Mouse (Mus musculus): ENCODE data around the gene Gstp1. TPM values are rescaled to one million over a fixed set of nuclear protein-coding genes. Genes with fewer than 3 reads are reported as not detected.
A peak's percentile ranks its signal among the peaks of the same experiment; 100 is the strongest.

Gene Gstp1
- polyA plus RNA-seq, 1 experiment from 2014 or later: 973 TPM

DNA sequence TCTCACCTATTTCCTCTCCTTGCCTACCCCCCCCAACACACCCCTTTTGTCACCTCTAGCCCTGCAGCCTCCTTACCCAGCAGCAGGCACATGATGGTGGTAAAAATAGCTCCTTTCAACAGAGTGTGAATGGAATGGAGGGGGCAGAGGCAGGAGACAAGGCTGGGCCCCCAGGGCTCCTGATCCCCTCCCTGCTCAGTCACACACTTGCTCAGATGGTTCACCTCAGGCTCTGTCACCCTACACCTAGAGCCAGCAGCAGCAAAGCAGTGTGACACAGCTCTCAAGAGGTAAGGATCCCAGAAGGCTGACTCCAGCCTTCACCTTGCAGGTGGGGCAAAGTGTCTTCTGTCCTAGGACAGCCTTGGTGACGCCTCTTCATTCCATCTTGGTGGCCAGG, 34.7 kb downstream of the Gstp1 start, which contains the start of gene Doc2g:
Doc2g (plus strand) TSS at position 202 of the 400 bp plus-strand sequence.
- H3K4me3 ChIP-seq (replicated peaks): no peak within 1 kb of the TSS
- H3K9me3 ChIP-seq: no peaks in the 10 kb centered on the region
- H3K9ac ChIP-seq: no peak within 1 kb of the TSS
- no peak for ATAC-seq
- H3K27me3 ChIP-seq (replicated peaks): no peaks in the 10 kb centered on the region
- 73% methylated on average over 1 of the region's 1 CpGs for WGBS
- peaks cover 12% of the 10 kb centered on the region for H3K36me3 ChIP-seq
- H3K27ac ChIP-seq: no peak within 1 kb of the TSS
- peaks cover 26% of the 10 kb centered on the region for H3K4me1 ChIP-seq (replicated peaks)
- no peak within 1 kb of the TSS for H3K4me2 ChIP-seq (replicated peaks)

DNA sequence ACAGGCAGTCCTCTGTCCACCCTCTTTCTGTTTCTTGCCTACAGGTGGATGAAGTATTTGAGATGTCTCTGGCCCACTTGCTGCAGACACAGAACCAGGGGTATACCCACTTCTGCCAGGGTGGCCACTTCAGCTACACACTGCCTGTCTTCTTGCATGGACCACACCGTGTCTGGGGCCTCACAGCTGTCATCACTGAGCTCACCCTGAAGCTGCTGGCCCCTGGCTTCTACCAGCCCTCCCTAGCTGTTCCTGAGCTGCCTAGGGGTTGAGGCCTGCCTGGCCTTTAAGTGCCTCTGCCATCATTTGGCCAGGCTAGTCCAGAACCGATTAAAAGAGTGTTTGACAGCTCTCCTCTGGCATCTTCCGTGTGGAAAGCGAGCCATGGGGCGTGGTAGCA, 36.0 kb downstream of the Gstp1 start:
- H3K9me3 ChIP-seq: no peaks in the 10 kb centered on the region
- peaks cover 26% of the 10 kb centered on the region for H3K4me1 ChIP-seq (replicated peaks)
- no peak for ATAC-seq
- H3K9ac ChIP-seq: peak overlapping the region; percentile 92; the same call in 1 of the 2 replicates
- peak overlapping the region; percentile 61; the same call in 1 of the 2 replicates for H3K4me3 ChIP-seq (replicated peaks)
- no peaks in the 10 kb centered on the region for H3K27me3 ChIP-seq (replicated peaks)
- H3K27ac ChIP-seq: 0 out of 2 replicates have a peak overlapping the region, but pooled peaks have one; percentile 6
- peak overlapping the region; percentile 79 for H3K4me2 ChIP-seq (replicated peaks)
- 75% methylated on average over 5 of the region's 5 CpGs for WGBS
- H3K36me3 ChIP-seq: no peaks in the 10 kb centered on the region; the same call in 1 of the 2 replicates

GRCm38 (mm10) chr19:4000949-4001525, 36.7 kb downstream of the Gstp1 start:
- WGBS: 14% methylated on average over 17 of the region's 17 CpGs
- no peaks in the 10 kb centered on the region; the same call in 1 of the 2 replicates for H3K36me3 ChIP-seq
- ATAC-seq: peak; percentile 20
- peak overlapping the region; percentile 92 for H3K9ac ChIP-seq
- peak overlapping the region; percentile 79 for H3K4me2 ChIP-seq (replicated peaks)
- H3K9me3 ChIP-seq: no peaks in the 10 kb centered on the region
- H3K4me1 ChIP-seq (replicated peaks): peaks cover 26% of the 10 kb centered on the region
- H3K27ac ChIP-seq: peak overlapping the region; percentile 97
- H3K27me3 ChIP-seq (replicated peaks): no peaks in the 10 kb centered on the region
- peak overlapping the region; percentile 61 for H3K4me3 ChIP-seq (replicated peaks)

GRCm38 (mm10) chr19:4000119-4000900, 37.5 kb downstream of the Gstp1 start, which contains the start of the genes Nudt8 and Gm49405:
Gene Nudt8, plus strand, starts transcription at chr19:4000580.
Gene Gm49405, plus strand, starts transcription at chr19:4000626.
- Histone ChIP-seq H3K9ac (peak within 1 kb of the TSS; percentile 92), H3K27me3 (replicated peaks) (no peaks in the 10 kb centered on the region), H3K27ac (peak within 1 kb of the TSS; percentile 97), H3K4me3 (replicated peaks) (peak within 1 kb of the TSS; percentile 61), H3K4me1 (replicated peaks) (peaks cover 26% of the 10 kb centered on the region), H3K36me3 (no peaks in the 10 kb centered on the region; the same call in 1 of the 2 replicates), H3K9me3 (no peaks in the 10 kb centered on the region), H3K4me2 (replicated peaks) (peak within 1 kb of the TSS; percentile 79)
- ATAC-seq: peak; percentile 95
- under 1% methylated on average over 64 of the region's 64 CpGs for WGBS

DNA sequence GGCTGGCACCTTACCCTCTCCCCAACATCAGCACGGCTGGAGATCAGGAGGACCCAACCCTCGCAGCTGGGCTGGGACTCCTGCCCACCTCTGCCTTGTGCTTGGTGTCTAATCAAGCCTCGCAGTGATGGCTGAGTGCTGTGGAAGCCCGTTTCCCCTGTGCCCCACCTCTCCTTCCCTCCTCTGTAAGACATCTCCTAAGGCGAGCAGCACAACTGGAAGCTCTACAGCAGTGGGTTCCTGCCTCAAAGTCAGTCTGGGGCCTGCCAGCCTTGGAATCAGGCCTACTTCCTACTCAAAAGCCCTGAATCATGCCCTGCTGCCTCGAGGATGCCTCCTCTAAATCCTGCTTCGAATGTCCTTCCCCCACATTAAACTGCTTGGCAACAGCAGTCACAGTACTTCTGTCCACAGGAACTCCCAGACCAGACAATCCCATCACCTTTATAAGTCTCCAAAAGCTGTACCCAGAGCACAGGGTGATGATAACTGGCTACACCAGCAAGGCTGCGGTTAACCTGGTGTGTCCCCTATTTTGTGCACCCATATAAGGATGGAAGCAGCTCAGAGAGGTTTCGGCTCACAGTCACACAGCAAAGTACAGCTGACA, 38.6 kb downstream of the Gstp1 start:
- no peak overlapping the region for H3K4me3 ChIP-seq (replicated peaks)

GRCm38 (mm10) chr19:3998335-3998734, 39.5 kb downstream of the Gstp1 start:
- H3K4me3 ChIP-seq (replicated peaks): no peak overlapping the region
- 82% methylated on average over 8 of the region's 8 CpGs for WGBS
- H3K27me3 ChIP-seq (replicated peaks): no peaks in the 10 kb centered on the region
- H3K36me3 ChIP-seq: no peaks in the 10 kb centered on the region
- 0 out of 2 replicates have a peak overlapping the region, but pooled peaks have one; percentile 5 for H3K9ac ChIP-seq
- no peak overlapping the region for H3K27ac ChIP-seq
- peaks cover 26% of the 10 kb centered on the region for H3K4me1 ChIP-seq (replicated peaks)
- ATAC-seq: no peak
- H3K9me3 ChIP-seq: no peaks in the 10 kb centered on the region
- H3K4me2 ChIP-seq (replicated peaks): no peak overlapping the region

More for the DNA sequence above, 38.6 kb downstream of the Gstp1 start:
- H3K4me1 ChIP-seq (replicated peaks): peaks cover 26% of the 10 kb centered on the region
- H3K27ac ChIP-seq: no peak overlapping the region
- peak overlapping the region; percentile 79 for H3K4me2 ChIP-seq (replicated peaks)
- H3K9ac ChIP-seq: peak overlapping the region; percentile 92; the same call in 1 of the 2 replicates
- 80% methylated on average over 9 of the region's 9 CpGs for WGBS
- ATAC-seq: no peak
- H3K36me3 ChIP-seq: no peaks in the 10 kb centered on the region
- no peaks in the 10 kb centered on the region for H3K9me3 ChIP-seq
- H3K27me3 ChIP-seq (replicated peaks): no peaks in the 10 kb centered on the region

DNA sequence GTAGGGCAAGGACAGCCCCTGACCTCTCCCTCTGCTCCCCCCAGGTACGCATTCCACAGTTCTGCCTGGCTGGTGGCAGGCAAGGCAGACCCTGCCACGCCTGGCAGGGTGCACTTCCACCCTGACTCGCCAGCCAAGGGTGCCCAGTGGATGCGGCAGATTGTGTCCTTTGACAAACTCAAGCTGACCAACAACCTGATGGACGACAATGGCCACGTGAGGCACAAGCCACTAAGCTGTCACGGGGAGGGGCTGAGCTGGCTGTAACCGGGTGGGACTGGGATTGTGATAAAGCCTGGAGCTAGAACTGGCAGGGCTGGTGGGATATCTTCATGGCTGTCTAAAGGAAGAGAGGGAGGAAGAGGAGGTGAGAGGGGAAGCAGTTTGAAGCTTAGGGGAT, 40.6 kb downstream of the Gstp1 start:
- no peak overlapping the region for H3K4me3 ChIP-seq (replicated peaks)
- no peaks in the 10 kb centered on the region for H3K9me3 ChIP-seq
- ATAC-seq: no peak
- H3K4me2 ChIP-seq (replicated peaks): no peak overlapping the region
- H3K36me3 ChIP-seq: no peaks in the 10 kb centered on the region
- no peak overlapping the region for H3K27ac ChIP-seq
- 54% methylated on average over 8 of the region's 8 CpGs for WGBS
- H3K27me3 ChIP-seq (replicated peaks): no peaks in the 10 kb centered on the region
- H3K4me1 ChIP-seq (replicated peaks): peaks cover 26% of the 10 kb centered on the region
- H3K9ac ChIP-seq: no peak overlapping the region

GRCm38 (mm10) chr19:3996747-3997146, 41.0 kb downstream of the Gstp1 start:
- no peaks in the 10 kb centered on the region for H3K9me3 ChIP-seq
- no peaks in the 10 kb centered on the region for H3K36me3 ChIP-seq
- H3K4me2 ChIP-seq (replicated peaks): no peak overlapping the region
- H3K27me3 ChIP-seq (replicated peaks): no peaks in the 10 kb centered on the region
- 73% methylated on average over 8 of the region's 8 CpGs for WGBS
- no peak overlapping the region for H3K9ac ChIP-seq
- H3K4me1 ChIP-seq (replicated peaks): peaks cover 22% of the 10 kb centered on the region
- ATAC-seq: no peak
- no peak overlapping the region for H3K4me3 ChIP-seq (replicated peaks)
- no peak overlapping the region for H3K27ac ChIP-seq

GRCm38 (mm10) chr19:3996106-3996505, 41.7 kb downstream of the Gstp1 start:
- H3K9ac ChIP-seq: no peak overlapping the region
- no peaks in the 10 kb centered on the region for H3K36me3 ChIP-seq
- ATAC-seq: no peak
- H3K4me2 ChIP-seq (replicated peaks): no peak overlapping the region
- peaks cover 15% of the 10 kb centered on the region for H3K4me1 ChIP-seq (replicated peaks)
- no peaks in the 10 kb centered on the region for H3K27me3 ChIP-seq (replicated peaks)
- no peak overlapping the region for H3K4me3 ChIP-seq (replicated peaks)
- H3K27ac ChIP-seq: no peak overlapping the region
- WGBS: 74% methylated on average over 7 of the region's 7 CpGs
- H3K9me3 ChIP-seq: no peaks in the 10 kb centered on the region

- Histone ChIP-seq H3K9me3 (no peaks in the 10 kb centered on the region), H3K27me3 (replicated peaks) (no peaks in the 10 kb centered on the region), H3K9ac (no peak overlapping the region), H3K4me1 (replicated peaks) (peaks cover 12% of the 10 kb centered on the region), H3K4me3 (replicated peaks) (no peak overlapping the region), H3K4me2 (replicated peaks) (no peak overlapping the region), H3K27ac (no peak overlapping the region), H3K36me3 (no peaks in the 10 kb centered on the region)
- WGBS: 69% methylated on average over 3 of the region's 3 CpGs
- ATAC-seq: no peak
Measured at GRCm38 (mm10) chr19:3995505-3995904, 42.3 kb downstream of the Gstp1 start.

GRCm38 (mm10) chr19:3994932-3995331, 42.9 kb downstream of the Gstp1 start:
- Histone ChIP-seq H3K4me1 (replicated peaks) (peaks cover 12% of the 10 kb centered on the region), H3K4me2 (replicated peaks) (no peak overlapping the region), H3K36me3 (no peaks in the 10 kb centered on the region), H3K4me3 (replicated peaks) (no peak overlapping the region), H3K27me3 (replicated peaks) (no peaks in the 10 kb centered on the region), H3K9ac (no peak overlapping the region), H3K9me3 (no peaks in the 10 kb centered on the region), H3K27ac (no peak overlapping the region)
- no peak for ATAC-seq
- 60% methylated on average over 6 of the region's 6 CpGs for WGBS

DNA sequence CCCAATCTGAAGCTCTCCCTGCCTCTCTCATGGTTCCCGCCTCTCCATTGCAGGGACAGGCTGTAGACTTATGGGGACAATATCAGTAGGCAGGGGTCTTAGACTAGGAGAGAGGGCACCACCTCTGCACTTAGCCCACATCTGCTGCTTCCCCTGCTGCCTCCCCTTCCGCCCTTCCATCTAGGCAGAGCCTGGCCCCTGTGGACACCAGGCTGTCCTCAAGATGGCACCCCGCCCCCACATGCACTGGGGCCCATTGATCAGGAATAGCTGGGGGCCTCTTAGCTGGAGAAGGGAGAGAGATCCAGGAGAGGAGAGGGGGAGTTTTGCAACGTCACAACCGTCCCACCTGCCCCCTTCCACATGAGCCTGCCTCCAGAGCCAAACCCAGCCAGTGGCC, 45.4 kb downstream of the Gstp1 start, which contains the start of gene Tbx10:
Tbx10 (plus strand) TSS at position 337 of the 400 bp plus-strand sequence.
- no peaks in the 10 kb centered on the region for H3K36me3 ChIP-seq
- no peak within 1 kb of the TSS for H3K9ac ChIP-seq
- H3K9me3 ChIP-seq: no peaks in the 10 kb centered on the region
- H3K4me2 ChIP-seq (replicated peaks): 0 out of 2 replicates have a peak within 1 kb of the TSS, but pooled peaks have one; percentile 6
- H3K4me1 ChIP-seq (replicated peaks): peaks cover 6% of the 10 kb centered on the region; the same call in 1 of the 2 replicates
- H3K27ac ChIP-seq: no peak within 1 kb of the TSS
- 67% methylated on average over 5 of the region's 5 CpGs for WGBS
- H3K4me3 ChIP-seq (replicated peaks): no peak within 1 kb of the TSS
- no peaks in the 10 kb centered on the region for H3K27me3 ChIP-seq (replicated peaks)
- no peak for ATAC-seq
